Mouse (Mus musculus): ENCODE results near the gene Ceacam2. TPM values are rescaled to one million over a fixed set of nuclear protein-coding genes. Genes with fewer than 3 reads are reported as not detected.
"Not testable (repeated sequence)": the region's sequence is repeated elsewhere in the genome, so short reads cannot be mapped to it uniquely, and the experiment has no call there.

The Ceacam2 gene
- total RNA-seq (2021): under 1 TPM; 0.11 to 0.23 TPM
- long read RNA-seq, partial matches to known transcripts: 0 of 5 reads
- long read RNA-seq, other reads (novel, unspliced or antisense): 5 of 5 reads

- not testable (repeated sequence) for DNase-seq (ENCODE audit: low spot score in 2 of 2)
Measured at GRCm38 (mm10) chr7:25539376-25539907, at the start of gene Ceacam2. TSS of gene Ceacam2 (minus strand) at chr7:25539857.

DNA sequence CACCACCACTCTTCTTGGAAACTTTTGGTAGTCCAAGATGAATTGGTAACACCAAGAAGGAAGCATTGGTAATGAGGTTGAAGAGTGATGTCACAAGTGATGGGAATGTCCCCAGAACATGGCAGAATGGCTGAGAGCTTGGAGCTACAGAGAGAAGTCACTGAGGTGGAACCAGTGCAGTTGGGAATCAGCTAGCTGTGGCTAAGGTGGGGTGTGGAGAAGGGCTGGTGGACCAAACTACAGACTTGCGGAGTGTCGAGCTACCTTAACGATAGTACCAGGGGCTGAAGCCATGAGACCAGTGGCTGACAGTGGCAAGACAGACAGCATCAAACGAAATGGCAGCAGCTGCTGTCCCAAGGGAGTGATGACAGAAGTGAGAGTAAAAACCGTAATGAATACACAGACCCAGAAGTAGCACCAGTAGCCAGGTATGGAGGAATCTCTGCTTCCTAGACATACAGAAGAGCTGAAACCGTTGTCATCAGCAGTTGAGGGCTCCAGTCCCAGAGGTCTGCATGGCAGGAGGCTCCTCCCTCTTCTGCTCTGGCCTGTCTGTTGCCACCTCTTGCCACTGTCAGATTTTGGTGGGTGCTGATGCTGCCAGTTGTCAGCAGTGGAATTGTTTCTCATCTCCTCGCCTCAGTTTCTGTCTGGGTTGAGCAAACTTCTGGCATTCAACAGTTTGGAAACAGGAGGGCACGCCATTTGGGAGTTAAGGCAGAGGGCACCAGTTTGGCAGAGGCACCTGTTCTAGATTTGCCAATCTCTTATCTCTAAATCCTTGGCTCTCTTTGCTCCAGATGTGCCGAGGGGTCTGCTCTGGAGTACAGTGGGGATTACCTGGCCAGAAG, 45.9 kb upstream of the Ceacam2 start:
- DNase-seq (ENCODE audit: low spot score in 2 of 2): no peak

- DNase-seq (ENCODE audit: low spot score in 2 of 2): no peak
Measured at GRCm38 (mm10) chr7:25584651-25585050, 45.0 kb upstream of the Ceacam2 start.

DNA sequence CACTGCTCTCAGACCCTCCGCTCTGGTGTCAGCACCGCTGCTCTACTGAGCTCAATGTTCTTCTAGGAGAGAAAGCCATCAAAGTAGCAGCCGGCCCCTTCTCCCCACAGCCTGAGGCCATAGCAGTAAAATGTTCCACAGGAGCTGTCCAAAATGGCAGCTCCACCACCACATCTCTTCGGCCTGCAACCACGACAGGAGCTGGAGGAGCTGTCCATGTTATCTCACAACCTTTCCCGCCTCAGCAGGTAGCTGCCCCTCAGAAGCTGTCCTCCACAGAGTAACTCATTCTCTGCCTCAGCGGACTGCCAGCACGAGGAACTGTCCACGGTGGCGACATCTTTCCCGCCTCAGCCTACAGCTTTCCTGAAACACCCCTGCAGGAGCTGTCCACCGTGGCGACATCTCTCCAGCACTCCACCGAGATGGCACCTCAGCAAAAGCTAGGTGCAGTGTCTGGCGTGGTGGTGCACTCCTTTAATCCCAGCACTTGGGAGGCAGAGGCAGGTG, 42.7 kb upstream of the Ceacam2 start:
- DNase-seq (ENCODE audit: low spot score in 2 of 2): no peak

GRCm38 (mm10) chr7:25579441-25579840, 39.8 kb upstream of the Ceacam2 start:
- DNase-seq (ENCODE audit: low spot score in 2 of 2): no peak

DNA sequence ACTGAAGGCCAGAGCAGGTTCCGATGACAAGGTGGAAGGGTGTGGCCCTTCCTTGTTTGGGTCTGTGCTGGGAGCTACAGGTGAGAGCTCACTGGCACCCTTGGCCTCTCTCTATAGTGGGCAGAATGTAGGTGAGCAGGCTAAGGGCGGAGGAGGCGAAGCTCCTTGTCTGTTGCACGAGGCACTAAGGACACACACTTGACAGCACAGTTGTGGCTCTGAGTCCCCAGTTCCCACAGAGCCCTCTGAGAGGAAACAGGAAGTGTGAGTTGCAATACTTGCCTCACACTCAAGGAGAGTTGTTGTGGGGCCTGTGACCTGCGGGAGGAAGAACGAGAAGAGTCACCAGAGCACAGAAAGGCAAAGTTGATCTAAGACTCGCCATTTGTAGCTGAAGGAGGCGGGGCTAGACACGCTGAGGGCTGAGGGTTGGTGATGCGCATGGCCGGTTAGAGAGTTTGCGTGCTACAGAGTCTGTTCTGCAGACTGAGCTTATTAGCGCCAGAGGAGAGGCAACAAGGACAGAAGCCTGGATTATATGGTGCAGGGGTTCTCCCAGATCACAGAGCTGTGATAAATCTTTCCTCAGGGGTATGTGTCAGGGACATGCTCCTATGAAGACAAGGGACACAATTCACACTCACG, 37.3 kb upstream of the Ceacam2 start:
- DNase-seq (ENCODE audit: low spot score in 2 of 2): not testable (repeated sequence)

DNA sequence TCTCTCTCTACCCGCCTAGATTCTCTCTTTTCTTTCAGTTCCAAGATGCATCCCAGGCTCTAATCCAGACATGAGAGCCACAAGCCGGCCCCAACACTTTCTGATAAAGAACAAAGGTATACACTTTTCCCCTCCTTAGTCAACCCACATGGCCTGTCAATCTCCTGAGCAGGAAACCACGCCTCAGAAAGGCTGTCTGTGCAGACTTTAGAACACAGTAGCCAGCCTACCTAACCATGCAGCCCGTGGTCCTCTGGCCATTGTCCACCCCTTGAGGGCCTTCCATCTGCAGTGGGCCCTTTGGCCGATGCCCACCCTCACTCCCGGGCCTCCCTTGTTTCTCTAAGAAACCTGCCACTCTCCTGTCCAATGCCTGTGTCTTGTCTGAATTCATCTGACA, 36.7 kb upstream of the Ceacam2 start:
- DNase-seq (ENCODE audit: low spot score in 2 of 2): not testable (repeated sequence)

GRCm38 (mm10) chr7:25575870-25576269, 36.2 kb upstream of the Ceacam2 start:
- no peak for DNase-seq (ENCODE audit: low spot score in 2 of 2)

GRCm38 (mm10) chr7:25575105-25575504, 35.4 kb upstream of the Ceacam2 start:
- no peak for DNase-seq (ENCODE audit: low spot score in 2 of 2)

GRCm38 (mm10) chr7:25573806-25574205, 34.1 kb upstream of the Ceacam2 start:
- not testable (repeated sequence) for DNase-seq (ENCODE audit: low spot score in 2 of 2)

DNA sequence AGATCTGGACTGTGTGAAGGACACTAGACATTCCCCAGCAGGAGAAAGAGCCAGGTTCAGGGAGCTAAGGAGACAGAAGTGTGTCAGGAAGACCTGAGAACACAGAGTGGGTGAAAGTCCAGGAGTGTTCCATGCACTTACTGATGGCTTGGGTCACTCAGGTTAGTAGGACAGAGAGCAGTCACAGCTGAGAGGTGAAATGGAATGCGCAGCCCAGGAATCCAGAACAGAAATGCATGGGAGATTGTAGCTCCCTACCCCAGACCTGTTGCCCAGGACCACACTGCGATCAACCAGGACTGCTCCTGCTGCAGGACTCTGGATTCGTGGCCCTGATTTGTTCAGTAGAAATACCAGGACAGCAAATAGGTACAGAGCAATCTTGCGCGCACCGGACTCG, 29.1 kb upstream of the Ceacam2 start:
- DNase-seq (ENCODE audit: low spot score in 2 of 2): no peak

DNA sequence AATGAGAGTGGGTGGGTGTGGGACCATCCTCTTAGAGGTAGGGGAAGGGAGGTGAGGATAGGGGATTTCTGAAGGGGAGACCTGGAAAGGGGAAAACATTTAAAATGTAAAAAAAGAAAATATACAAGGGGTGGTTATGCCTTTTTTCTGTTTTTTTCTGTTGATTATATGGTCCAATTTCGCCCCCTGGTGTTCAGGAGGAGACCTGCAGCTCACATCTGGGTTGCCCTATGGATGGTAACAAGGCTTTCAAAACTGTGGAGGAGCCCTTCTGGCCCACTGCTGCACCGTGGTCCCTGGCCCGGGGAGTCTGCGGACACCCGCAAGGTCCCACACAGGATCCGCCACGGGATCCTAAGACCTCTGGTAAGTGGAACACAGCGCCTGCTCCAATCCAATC, 1.8 kb upstream of the Ceacam2 start:
- DNase-seq (ENCODE audit: low spot score in 2 of 2): not testable (repeated sequence)

GRCm38 (mm10) chr7:25539954-25540353, 297 bp upstream of the Ceacam2 start:
- DNase-seq (ENCODE audit: low spot score in 2 of 2): not testable (repeated sequence)

DNA sequence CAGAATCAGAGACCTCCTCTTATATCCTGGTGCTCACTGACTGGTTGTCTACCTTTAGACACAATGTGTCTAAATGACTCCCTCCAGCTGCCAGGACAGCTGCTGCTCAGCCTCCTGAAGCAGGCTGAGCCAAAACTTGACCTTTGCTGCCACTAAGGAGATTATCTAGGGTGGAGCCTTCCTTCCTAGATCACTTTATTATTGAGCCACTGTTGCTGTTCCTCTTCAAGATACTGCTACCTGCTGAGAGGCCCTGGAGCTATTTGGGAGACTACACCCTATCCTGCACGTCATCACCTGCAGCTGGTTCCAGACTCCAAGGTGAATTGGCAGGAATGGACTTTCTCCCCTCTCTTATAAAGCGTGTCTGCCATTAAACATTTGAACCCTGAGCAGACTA, 8.8 kb downstream of the Ceacam2 start:
- no peak for DNase-seq (ENCODE audit: low spot score in 2 of 2)

DNA sequence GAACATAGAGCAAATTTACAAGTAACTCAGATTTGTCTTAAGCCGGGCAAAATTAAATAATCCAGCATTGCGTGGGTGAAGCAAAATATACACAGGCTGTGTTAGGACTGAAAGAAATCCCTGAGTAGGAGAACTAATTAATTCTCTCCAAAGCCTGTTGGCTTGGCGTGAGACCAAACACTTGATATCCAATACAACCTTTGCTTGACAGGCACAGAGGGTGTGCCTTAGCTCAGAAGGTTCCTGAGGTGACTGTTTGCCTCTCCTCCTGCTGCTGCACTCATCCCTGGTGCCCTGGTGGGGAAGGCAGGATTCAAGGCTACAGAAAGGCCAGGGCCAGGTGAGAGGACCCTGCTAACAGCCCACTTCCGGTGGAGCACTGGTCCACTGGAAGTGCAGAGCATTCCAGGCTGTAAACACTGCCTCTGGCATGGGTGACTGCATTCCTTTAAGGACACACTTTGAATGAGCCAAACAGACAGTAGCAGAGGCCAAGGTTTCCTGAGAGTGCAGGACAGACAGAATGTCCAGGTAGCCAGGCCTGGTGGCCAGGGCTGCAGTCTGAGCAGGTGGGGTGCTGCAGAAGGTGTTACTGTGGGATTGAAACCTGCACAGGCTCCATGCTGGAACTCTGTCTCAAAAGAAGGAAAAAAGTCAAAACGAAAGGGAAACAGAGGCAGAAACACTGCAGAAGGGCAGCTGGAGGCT, 23.4 kb downstream of the Ceacam2 start:
- not testable (repeated sequence) for DNase-seq (ENCODE audit: low spot score in 2 of 2)

DNA sequence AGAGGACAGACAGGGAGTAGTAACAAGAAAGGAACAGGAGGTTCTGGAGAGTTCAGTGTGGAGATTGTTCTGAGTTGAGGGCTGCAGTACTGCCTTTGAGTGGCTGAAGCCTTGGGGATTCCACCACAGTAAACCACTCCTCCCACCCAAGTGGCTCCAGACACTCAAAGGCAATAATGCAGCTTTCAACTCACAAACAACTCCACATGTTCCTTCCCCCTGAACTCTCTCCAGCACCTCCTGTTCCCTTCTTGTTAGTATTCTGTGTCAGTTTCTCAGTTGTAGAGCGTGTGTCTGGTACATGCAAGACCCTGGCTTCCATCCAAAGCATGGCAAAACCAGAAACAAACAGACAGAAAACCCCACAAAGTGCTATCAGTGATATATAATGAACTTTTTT, 24.0 kb downstream of the Ceacam2 start:
- not testable (repeated sequence) for DNase-seq (ENCODE audit: low spot score in 2 of 2)

DNA sequence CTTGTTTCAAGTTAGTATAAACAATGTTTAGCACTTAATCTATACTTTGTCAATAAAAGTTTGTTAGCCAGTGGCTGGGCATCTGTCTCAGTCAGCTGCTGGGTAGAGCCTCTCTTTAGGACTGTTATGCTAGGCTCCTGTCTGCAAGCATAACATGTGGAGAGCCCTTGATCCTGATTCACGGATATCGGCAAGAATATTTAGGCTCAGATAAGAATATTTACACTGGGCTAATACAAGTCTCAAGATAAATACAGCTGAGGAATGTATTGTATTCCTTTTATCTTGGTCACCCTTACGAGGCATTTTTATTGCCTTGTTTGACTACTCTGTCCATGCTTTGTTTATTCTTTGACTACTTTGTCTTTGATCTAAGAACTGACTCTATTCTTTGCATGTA, 29.7 kb downstream of the Ceacam2 start:
- DNase-seq (ENCODE audit: low spot score in 2 of 2): no peak

DNA sequence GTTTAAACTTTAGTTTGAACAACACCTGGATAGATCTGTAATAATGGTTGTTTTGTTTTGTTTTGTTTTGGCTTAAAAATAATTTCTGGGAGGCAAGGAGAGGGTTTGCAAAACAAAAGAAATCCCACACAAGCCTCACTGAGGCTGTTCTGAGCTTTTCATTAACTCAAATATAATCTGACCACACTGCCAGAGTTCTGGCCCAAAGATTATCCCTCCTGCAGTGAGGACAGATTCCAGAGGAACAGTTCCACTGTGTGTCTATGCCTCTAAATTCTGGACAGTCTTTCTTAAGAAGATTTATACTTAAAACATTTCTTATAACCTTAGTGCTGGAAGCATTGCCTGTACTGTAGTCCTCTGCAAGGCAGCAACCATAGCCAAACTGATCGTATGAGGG, 45.0 kb downstream of the Ceacam2 start:
- no peak for DNase-seq (ENCODE audit: low spot score in 2 of 2)

DNA sequence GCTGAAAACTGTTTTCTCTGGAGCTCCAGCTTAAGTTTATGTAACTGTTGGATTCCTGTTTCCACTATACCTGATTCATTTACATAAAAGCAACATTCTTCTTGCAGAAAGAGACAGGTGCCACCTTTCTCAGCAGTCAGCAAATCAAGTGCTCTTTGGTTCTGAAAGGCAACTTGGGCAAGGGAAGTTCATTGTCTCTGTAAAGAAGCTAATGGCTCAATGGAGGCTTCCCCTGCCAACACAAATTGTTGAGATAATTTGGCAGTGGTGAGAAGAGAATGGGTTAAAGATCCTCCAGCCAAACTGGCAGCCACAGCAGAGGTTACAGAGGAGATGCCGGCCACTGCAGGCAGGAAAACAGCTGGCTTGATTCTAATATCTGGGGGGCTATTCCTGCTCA, 49.0 kb downstream of the Ceacam2 start:
- not testable (repeated sequence) for DNase-seq (ENCODE audit: low spot score in 2 of 2)

DNA sequence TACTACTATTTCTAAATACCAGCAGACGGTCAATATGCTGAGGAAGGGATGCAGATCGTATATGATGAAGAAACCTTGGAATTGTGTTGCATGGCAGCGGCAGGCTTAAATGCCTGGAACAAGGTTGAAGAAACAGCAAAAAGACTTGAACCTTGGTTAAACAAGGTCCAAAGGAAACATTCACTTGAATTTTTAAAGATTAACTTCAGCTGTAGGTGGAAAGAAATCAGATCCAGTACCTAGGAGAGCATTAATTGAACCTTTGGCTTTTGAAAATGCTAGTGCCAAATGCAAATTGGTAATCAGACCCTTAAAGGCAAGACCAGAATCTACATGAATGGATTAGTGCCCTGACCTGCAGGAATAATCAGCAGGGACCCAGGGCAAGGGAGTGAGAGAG, 50.3 kb downstream of the Ceacam2 start:
- not testable (repeated sequence) for DNase-seq (ENCODE audit: low spot score in 2 of 2)

- peak; percentile 29 to 49 for DNase-seq (ENCODE audit: low spot score in 2 of 2)
Measured at GRCm38 (mm10) chr7:25486186-25486585, 53.5 kb downstream of the Ceacam2 start.
